Mouse (Mus musculus) natural killer cell, adult 2 months (primary cell): ENCODE measurements around the gene Pknox1.

ENCODE experiments used
- DNase-seq, 2 experiments: peaks; one replicate each; pipeline ENCODE4 v3.0.0; 2022; ENCODE audit warnings: low spot score in 2 of 2

Gene Pknox1

GRCm38 (mm10) chr17:31646199-31647002, 81.9 kb downstream of the Pknox1 start:
- no peak for DNase-seq

GRCm38 (mm10) chr17:31652152-31652551, 87.6 kb downstream of the Pknox1 start:
- DNase-seq: no peak

- DNase-seq: no peak
Measured at GRCm38 (mm10) chr17:31653277-31653676, 88.7 kb downstream of the Pknox1 start.

GRCm38 (mm10) chr17:31655366-31655765, 90.8 kb downstream of the Pknox1 start:
- DNase-seq: no peak

GRCm38 (mm10) chr17:31656682-31657081, 92.1 kb downstream of the Pknox1 start:
- no peak for DNase-seq
